Mouse (Mus musculus) hindbrain, embryonic 15.5 days (tissue): Measurements from ENCODE around the gene Tspan17. TPM values are rescaled to one million over a fixed set of nuclear protein-coding genes. Genes with fewer than 3 reads are reported as not detected.
A peak's percentile ranks its signal among the peaks of the same experiment; 100 is the strongest.

Experiments used
- ATAC-seq: fragments of 200-750 bp; cut with Nextera tagmentation; 2 replicates; pipeline ENCODE4 v1.8.0; 2017; ENCODE audit warnings: low read depth, moderate number of reproducible peaks, moderate TSS enrichment; ENCODE audit not compliant: low FRiP score
- H3K27ac ChIP-seq: fragments of 300-500 bp; sonication (generic); replicated peaks from 2 replicates; pipeline ENCODE4 v1.5.1; 2015; ENCODE audit warnings: mild to moderate bottlenecking, inconsistent platforms
- H3K27me3 ChIP-seq: fragments of 300-500 bp; sonication (generic); 2 replicates; pipeline ENCODE4 v1.6.1; 2015; ENCODE audit warnings: control low read depth, inconsistent platforms
- H3K36me3 ChIP-seq: fragments of 300-500 bp; sonication (generic); 2 replicates; pipeline ENCODE4 v1.6.1; 2015; ENCODE audit warnings: control low read depth, inconsistent platforms
- H3K4me1 ChIP-seq: fragments of 300-500 bp; sonication (generic); replicated peaks from 2 replicates; pipeline ENCODE4 v1.6.1; 2015; ENCODE audit warnings: control low read depth, inconsistent platforms
- H3K4me2 ChIP-seq: fragments of 300-500 bp; sonication (generic); 2 replicates; pipeline ENCODE4 v1.6.1; 2015; ENCODE audit warnings: moderate library complexity, mild to moderate bottlenecking, inconsistent platforms
- H3K4me3 ChIP-seq: fragments of 300-500 bp; sonication (generic); 2 replicates; pipeline ENCODE4 v1.5.1; 2015; ENCODE audit warnings: mild to moderate bottlenecking, inconsistent platforms
- H3K9ac ChIP-seq: fragments of 300-500 bp; sonication (generic); 2 replicates; pipeline ENCODE4 v1.6.1; 2015; ENCODE audit warnings: inconsistent platforms
- H3K9me3 ChIP-seq: fragments of 300-500 bp; sonication (generic); 2 replicates; pipeline ENCODE4 v1.6.1; 2016; ENCODE audit warnings: control low read depth, inconsistent platforms
- WGBS: fragments of 180-500 bp; shearing (Covaris S2); methylation state at CpG from one replicate; pipeline ENCODE4 v1.1.7; 2015; 5-methylcytosine and 5-hydroxymethylcytosine counted together
- polyA plus RNA-seq: library from polyadenylated mRNA; unstranded; fragments of >200 nt; fragmentation: Nextera tagmentation; extraction: Ambion mirVana; gene quantifications from 2 replicates; pipeline ENCODE4 v1.2.1, GENCODE M21; 2015

Gene Tspan17
- polyA plus RNA-seq, result 95.7 and 98.3 TPM in 2 replicates

GRCm38 (mm10) chr13:54788740-54789560, at the start of gene Tspan17:
Tspan17 (plus strand) TSS chr13:54789377.
- Histone ChIP-seq H3K9me3 (no peaks in the 10 kb centered on the region), H3K27ac (peak within 1 kb of the TSS; percentile 42; the same call in 1 of the 2 replicates), H3K36me3 (no peaks in the 10 kb centered on the region), H3K27me3 (peaks cover 8% of the 10 kb centered on the region; the same call in 1 of the 2 replicates), H3K9ac (peak within 1 kb of the TSS; percentile 54), H3K4me1 (peaks cover 16% of the 10 kb centered on the region), H3K4me2 (peak within 1 kb of the TSS; percentile 94), H3K4me3 (peak within 1 kb of the TSS; percentile 57)
- ATAC-seq, result peak; percentile 88
- WGBS, result 2% methylated on average over 49 of the region's 49 CpGs

- Histone ChIP-seq H3K9me3 (no peaks in the 10 kb centered on the region), H3K4me1 (peaks cover 60% of the 10 kb centered on the region), H3K9ac (no peak overlapping the region), H3K27ac (no peak overlapping the region), H3K4me3 (no peak overlapping the region), H3K4me2 (peak overlapping the region; percentile 84), H3K36me3 (peaks cover 7% of the 10 kb centered on the region), H3K27me3 (no peaks in the 10 kb centered on the region)
- ATAC-seq, result no peak
- 44% methylated on average over 6 of the region's 6 CpGs for WGBS
These were observed 43.1 kb upstream of the Tspan17 start for GRCm38 (mm10) chr13:54746110-54746509.

- Histone ChIP-seq H3K36me3 (peaks cover 3% of the 10 kb centered on the region; the same call in 1 of the 2 replicates), H3K27ac (no peak overlapping the region), H3K4me2 (peak overlapping the region; percentile 84), H3K9ac (no peak overlapping the region), H3K27me3 (no peaks in the 10 kb centered on the region), H3K4me3 (peak overlapping the region; percentile 63), H3K4me1 (peaks cover 60% of the 10 kb centered on the region), H3K9me3 (no peaks in the 10 kb centered on the region)
- 32% methylated on average over 10 of the region's 10 CpGs for WGBS
- no peak for ATAC-seq
These were observed 42.3 kb upstream of the Tspan17 start for GRCm38 (mm10) chr13:54746896-54747295.

- H3K36me3 ChIP-seq, result peaks cover 3% of the 10 kb centered on the region; the same call in 1 of the 2 replicates
- 75% methylated on average over 8 of the region's 8 CpGs for WGBS
- peak overlapping the region; percentile 95 for H3K27ac ChIP-seq
- H3K9ac ChIP-seq, result peak overlapping the region; percentile 70
- no peak for ATAC-seq
- H3K4me3 ChIP-seq, result peak overlapping the region; percentile 63
- no peaks in the 10 kb centered on the region for H3K27me3 ChIP-seq
- H3K9me3 ChIP-seq, result no peaks in the 10 kb centered on the region
- H3K4me1 ChIP-seq, result peaks cover 60% of the 10 kb centered on the region
- peak overlapping the region; percentile 84 for H3K4me2 ChIP-seq
These were observed 41.0 kb upstream of the Tspan17 start for GRCm38 (mm10) chr13:54748190-54748589.

GRCm38 (mm10) chr13:54748721-54749060, 40.5 kb upstream of the Tspan17 start:
- Histone ChIP-seq H3K4me2 (peak overlapping the region; percentile 84), H3K27ac (peak overlapping the region; percentile 95), H3K36me3 (peaks cover 3% of the 10 kb centered on the region; the same call in 1 of the 2 replicates), H3K4me3 (peak overlapping the region; percentile 63), H3K4me1 (peaks cover 60% of the 10 kb centered on the region), H3K9me3 (no peaks in the 10 kb centered on the region), H3K27me3 (no peaks in the 10 kb centered on the region), H3K9ac (peak overlapping the region; percentile 70)
- ATAC-seq, result peak; percentile 36; the same call in 1 of the 2 replicates
- WGBS, result 22% methylated on average over 10 of the region's 10 CpGs

- Histone ChIP-seq H3K36me3 (peaks cover 3% of the 10 kb centered on the region; the same call in 1 of the 2 replicates), H3K27ac (peak overlapping the region; percentile 95), H3K9me3 (no peaks in the 10 kb centered on the region), H3K4me3 (peak overlapping the region; percentile 63), H3K4me2 (peak overlapping the region; percentile 84), H3K9ac (peak overlapping the region; percentile 70), H3K27me3 (no peaks in the 10 kb centered on the region), H3K4me1 (peaks cover 65% of the 10 kb centered on the region)
- peak; percentile 86 for ATAC-seq
- 2% methylated on average over 35 of the region's 100 CpGs for WGBS
These were observed 39.9 kb upstream of the Tspan17 start for GRCm38 (mm10) chr13:54749061-54749863.

- Histone ChIP-seq H3K27ac (peak within 1 kb of the TSS; percentile 95), H3K4me2 (peak within 1 kb of the TSS; percentile 84), H3K9ac (peak within 1 kb of the TSS; percentile 70), H3K4me1 (peaks cover 68% of the 10 kb centered on the region), H3K27me3 (no peaks in the 10 kb centered on the region), H3K9me3 (no peaks in the 10 kb centered on the region), H3K4me3 (peak within 1 kb of the TSS; percentile 63), H3K36me3 (peaks cover 2% of the 10 kb centered on the region; the same call in 1 of the 2 replicates)
- 2% methylated on average over 29 of the region's 29 CpGs for WGBS
- ATAC-seq, result peak; percentile 69; the same call in 1 of the 2 replicates
These were observed 39.2 kb upstream of the Tspan17 start, which contains the start of gene Gprin1 for GRCm38 (mm10) chr13:54749864-54750411. Gprin1 (minus strand) TSS chr13:54749874.

GRCm38 (mm10) chr13:54750699-54751098, 38.5 kb upstream of the Tspan17 start:
- no peak overlapping the region; the same call in 1 of the 2 replicates for H3K4me3 ChIP-seq
- H3K4me1 ChIP-seq, result peaks cover 68% of the 10 kb centered on the region
- no peak overlapping the region for H3K27ac ChIP-seq
- no peaks in the 10 kb centered on the region for H3K27me3 ChIP-seq
- WGBS, result 7% methylated on average over 8 of the region's 8 CpGs
- H3K9ac ChIP-seq, result no peak overlapping the region
- no peaks in the 10 kb centered on the region for H3K36me3 ChIP-seq
- ATAC-seq, result no peak
- peak overlapping the region; percentile 84; the same call in 1 of the 2 replicates for H3K4me2 ChIP-seq
- no peaks in the 10 kb centered on the region for H3K9me3 ChIP-seq

GRCm38 (mm10) chr13:54752656-54753055, 36.5 kb upstream of the Tspan17 start:
- peaks cover 67% of the 10 kb centered on the region for H3K4me1 ChIP-seq
- H3K27ac ChIP-seq, result no peak overlapping the region
- no peaks in the 10 kb centered on the region for H3K27me3 ChIP-seq
- H3K36me3 ChIP-seq, result no peaks in the 10 kb centered on the region
- H3K9me3 ChIP-seq, result no peaks in the 10 kb centered on the region
- 57% methylated on average over 10 of the region's 10 CpGs for WGBS
- no peak for ATAC-seq
- H3K4me2 ChIP-seq, result no peak overlapping the region
- H3K4me3 ChIP-seq, result no peak overlapping the region
- H3K9ac ChIP-seq, result no peak overlapping the region

- peaks cover 60% of the 10 kb centered on the region for H3K4me1 ChIP-seq
- ATAC-seq, result no peak
- no peak overlapping the region for H3K4me2 ChIP-seq
- H3K9me3 ChIP-seq, result no peaks in the 10 kb centered on the region
- H3K4me3 ChIP-seq, result no peak overlapping the region
- 71% methylated on average over 6 of the region's 6 CpGs for WGBS
- no peaks in the 10 kb centered on the region for H3K36me3 ChIP-seq
- H3K9ac ChIP-seq, result no peak overlapping the region
- no peaks in the 10 kb centered on the region for H3K27me3 ChIP-seq
- no peak overlapping the region for H3K27ac ChIP-seq
These were observed 35.4 kb upstream of the Tspan17 start for GRCm38 (mm10) chr13:54753733-54754132.

- peak overlapping the region; percentile 61; the same call in 1 of the 2 replicates for H3K27ac ChIP-seq
- H3K9me3 ChIP-seq, result no peaks in the 10 kb centered on the region
- no peaks in the 10 kb centered on the region for H3K27me3 ChIP-seq
- H3K9ac ChIP-seq, result no peak overlapping the region
- 38% methylated on average over 12 of the region's 12 CpGs for WGBS
- no peak for ATAC-seq
- no peaks in the 10 kb centered on the region for H3K36me3 ChIP-seq
- H3K4me2 ChIP-seq, result no peak overlapping the region
- H3K4me1 ChIP-seq, result peaks cover 65% of the 10 kb centered on the region
- no peak overlapping the region for H3K4me3 ChIP-seq
These were observed 34.8 kb upstream of the Tspan17 start for GRCm38 (mm10) chr13:54754169-54755080.
